Comparison of ENCODE assay signal across 8 mouse cellular contexts in the genomic region with DNA sequence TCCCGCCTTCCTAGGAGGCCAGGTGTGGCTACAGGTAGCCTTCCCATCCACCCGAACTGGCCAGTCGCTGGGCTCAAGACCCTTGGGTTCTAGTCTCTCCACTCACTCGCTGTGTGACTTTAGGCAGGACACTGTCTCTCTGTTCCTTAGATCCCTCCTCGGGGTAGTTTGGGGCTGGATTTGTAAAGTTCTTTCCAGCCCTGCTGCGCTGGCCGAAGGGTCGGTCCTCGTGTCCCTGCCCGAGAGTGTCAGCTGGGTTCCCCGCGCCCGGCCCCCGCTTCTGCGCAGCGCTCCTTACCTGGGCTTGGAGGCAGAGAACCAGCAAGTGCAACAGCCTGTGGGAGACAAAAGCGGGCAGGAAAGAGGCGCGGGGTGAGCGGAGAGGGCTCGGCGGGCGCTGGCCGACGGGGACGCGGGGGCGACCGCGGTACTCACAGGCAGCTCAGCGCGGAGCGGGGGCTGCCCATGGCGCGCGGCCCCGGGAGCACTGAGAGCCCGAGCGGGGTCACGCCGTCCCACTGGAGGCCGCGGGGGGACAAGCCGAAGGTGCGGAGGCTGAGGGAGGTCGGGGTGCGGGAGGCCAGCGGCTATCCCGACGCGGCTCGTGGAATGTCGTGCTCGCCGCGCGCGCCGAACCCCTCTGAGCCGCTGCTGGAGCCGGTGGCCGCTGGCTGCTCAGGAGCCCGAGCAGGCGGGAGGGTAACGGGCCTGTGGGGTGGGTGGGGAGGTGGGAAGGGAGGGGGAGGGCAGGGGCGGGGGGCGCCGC. TPM values are rescaled to one million over a fixed set of nuclear protein-coding genes. Genes with fewer than 3 reads are reported as not detected.
A peak's percentile ranks its signal among the peaks of the same experiment; 100 is the strongest.
DNase-seq lines count a peak whose midpoint lies in the region; ATAC-seq and TF ChIP-seq lines count a peak whose summit lies in the region.

A gene (minus strand): TSS at position 698 of the 766 bp plus-strand sequence.

- H3K4me3 ChIP-seq in lung, embryonic 14.5 days (ENCODE audit: low read depth, low read length) = peak within 1 kb of the TSS; percentile 48
- H3K4me3 ChIP-seq in embryonic facial prominence, embryonic 13.5 days = peak within 1 kb of the TSS; percentile 49
- peak within 1 kb of the TSS; percentile 35 for H3K4me3 ChIP-seq in hindbrain, embryonic 13.5 days
- H3K4me3 ChIP-seq in midbrain, embryonic 14.5 days (replicated peaks; ENCODE audit: low read depth, low read length) = peak within 1 kb of the TSS; percentile 34

- peak; percentile 37 for DNase-seq in lung, embryonic 14.5 days
- no peak for DNase-seq in lung, postnatal 4 days
- DNase-seq in midbrain, embryonic 14.5 days = peak; percentile 51
- DNase-seq in frontal cortex, postnatal 36 days (ENCODE audit: low spot score in 2 of 2) = no peak
- DNase-seq in urinary bladder, adult 2 months (ENCODE audit: low spot score) = no peak

- H3K9ac ChIP-seq in lung, embryonic 14.5 days = peak within 1 kb of the TSS; percentile 41
- H3K9ac ChIP-seq in embryonic facial prominence, embryonic 13.5 days = peak within 1 kb of the TSS; percentile 59
- peak within 1 kb of the TSS; percentile 46; the same call in 1 of the 2 replicates for H3K9ac ChIP-seq in hindbrain, embryonic 13.5 days
- 0 out of 2 replicates have a peak within 1 kb of the TSS, but pooled peaks have one; percentile 23 for H3K9ac ChIP-seq in midbrain, embryonic 14.5 days (replicated peaks; ENCODE audit: low read length)

- no peaks in the 10 kb centered on the region for H3K36me3 ChIP-seq in lung, embryonic 14.5 days (ENCODE audit: insufficient read depth)
- no peaks in the 10 kb centered on the region for H3K36me3 ChIP-seq in embryonic facial prominence, embryonic 13.5 days
- no peaks in the 10 kb centered on the region for H3K36me3 ChIP-seq in hindbrain, embryonic 13.5 days
- H3K36me3 ChIP-seq in midbrain, embryonic 14.5 days (ENCODE audit: control insufficient read depth, insufficient read depth, low read length) = no peaks in the 10 kb centered on the region

- peaks cover 6% of the 10 kb centered on the region; the same call in 1 of the 2 replicates for H3K4me1 ChIP-seq in lung, embryonic 14.5 days (ENCODE audit: insufficient read depth)
- H3K4me1 ChIP-seq in embryonic facial prominence, embryonic 13.5 days = peaks cover 55% of the 10 kb centered on the region
- peaks cover 37% of the 10 kb centered on the region for H3K4me1 ChIP-seq in hindbrain, embryonic 13.5 days (replicated peaks)
- peaks cover 18% of the 10 kb centered on the region; the same call in 1 of the 2 replicates for H3K4me1 ChIP-seq in midbrain, embryonic 14.5 days (ENCODE audit: control insufficient read depth, insufficient read depth, low read length)

- ATAC-seq in lung, embryonic 14.5 days (ENCODE audit: insufficient read depth) = no peak
- ATAC-seq in embryonic facial prominence, embryonic 13.5 days (ENCODE audit: insufficient number of reproducible peaks, insufficient read depth, low FRiP score, low TSS enrichment, low read depth) = no peak
- no peak for ATAC-seq in hindbrain, embryonic 13.5 days (ENCODE audit: low FRiP score)
- ATAC-seq in midbrain, embryonic 14.5 days (ENCODE audit: low FRiP score, low TSS enrichment) = no peak
- no peak for ATAC-seq in megakaryocyte progenitor cell, adult 5-6 weeks (replicated peaks; ENCODE audit: poor library complexity)

- H3K27ac ChIP-seq in lung, embryonic 14.5 days (ENCODE audit: low read depth) = no peak within 1 kb of the TSS
- no peak within 1 kb of the TSS for H3K27ac ChIP-seq in embryonic facial prominence, embryonic 13.5 days
- no peak within 1 kb of the TSS for H3K27ac ChIP-seq in hindbrain, embryonic 13.5 days
- no peak within 1 kb of the TSS for H3K27ac ChIP-seq in midbrain, embryonic 14.5 days (replicated peaks; ENCODE audit: low read depth, low read length)

- TF ChIP-seq CTCF in lung, embryonic 14.5 days (IDR thresholded peaks at IDR 0.05; ENCODE audit: low read depth) = no peak

- peaks cover 86% of the 10 kb centered on the region for H3K27me3 ChIP-seq in lung, embryonic 14.5 days (ENCODE audit: insufficient read depth, low read length)
- H3K27me3 ChIP-seq in embryonic facial prominence, embryonic 13.5 days = peaks cover 98% of the 10 kb centered on the region
- peaks cover 100% of the 10 kb centered on the region for H3K27me3 ChIP-seq in hindbrain, embryonic 13.5 days
- peaks cover 90% of the 10 kb centered on the region for H3K27me3 ChIP-seq in midbrain, embryonic 14.5 days (ENCODE audit: control insufficient read depth, insufficient read depth, low read length)

- no peaks in the 10 kb centered on the region for H3K9me3 ChIP-seq in lung, embryonic 14.5 days (ENCODE audit: low read depth, low read length)
- no peaks in the 10 kb centered on the region for H3K9me3 ChIP-seq in embryonic facial prominence, embryonic 13.5 days
- H3K9me3 ChIP-seq in hindbrain, embryonic 13.5 days = no peaks in the 10 kb centered on the region
- no peaks in the 10 kb centered on the region for H3K9me3 ChIP-seq in midbrain, embryonic 14.5 days (ENCODE audit: control insufficient read depth, low read length)

- WGBS in lung, embryonic 14.5 days = 1% methylated on average over 65 of the region's 68 CpGs
- WGBS in embryonic facial prominence, embryonic 13.5 days = 1% methylated on average over 45 of the region's 68 CpGs
- 1% methylated on average over 36 of the region's 68 CpGs for WGBS in hindbrain, embryonic 13.5 days
- under 1% methylated on average over 59 of the region's 68 CpGs for WGBS in midbrain, embryonic 14.5 days

- H3K4me2 ChIP-seq in lung, embryonic 14.5 days = peak within 1 kb of the TSS; percentile 88
- H3K4me2 ChIP-seq in embryonic facial prominence, embryonic 13.5 days = peak within 1 kb of the TSS; percentile 83
- peak within 1 kb of the TSS; percentile 59 for H3K4me2 ChIP-seq in hindbrain, embryonic 13.5 days
- H3K4me2 ChIP-seq in midbrain, embryonic 14.5 days (ENCODE audit: low read length) = peak within 1 kb of the TSS; percentile 61

RNA-seq across cellular contexts. Expression of the gene that starts here (rescaled TPM):
- polyA plus RNA-seq in lung, embryonic 14.5 days (2014; fragmentation: Nextera tagmentation; extraction: Ambion mirVana) = not detected in 2 replicates
- 1.6 and 2.5 TPM in 2 replicates for polyA plus RNA-seq in embryonic facial prominence, embryonic 13.5 days (2015; fragmentation: Nextera tagmentation; extraction: Ambion mirVana)
- polyA plus RNA-seq in hindbrain, embryonic 13.5 days (2015; fragmentation: Nextera tagmentation; extraction: Ambion mirVana) = 0.44 and 0.95 TPM in 2 replicates
- polyA plus RNA-seq in midbrain, embryonic 14.5 days (2014; fragmentation: Nextera tagmentation; extraction: Ambion mirVana) = 0.18 and 0.54 TPM in 2 replicates
- total RNA-seq in megakaryocyte progenitor cell, adult 5-6 weeks (2015) = not detected in 2 replicates
- not detected in 2 replicates for total RNA-seq in megakaryocyte progenitor cell, adult 5-6 weeks (2017)
- not detected in 2 replicates for polyA plus RNA-seq in urinary bladder, adult 2 months (2012; rRNA removed)

Comparison
In these comparisons a context has a peak if more than half of its experiments do, and no peak if none do; other contexts are left out.
1. Peak in DNase-seq, H3K4me3 ChIP-seq, H3K9ac ChIP-seq and H3K4me2 ChIP-seq in lung, embryonic 14.5 days; RNA of the gene not detected or under 1 TPM.
2. Peak in DNase-seq, H3K4me3 ChIP-seq, H3K9ac ChIP-seq and H3K4me2 ChIP-seq in midbrain, embryonic 14.5 days; RNA of the gene not detected or under 1 TPM.